Mouse (Mus musculus): ENCODE data around the gene Ywhah.

- TF ChIP-seq CTCF (IDR thresholded peaks at IDR 0.05; ENCODE audit: low read depth, low read length) (peak; percentile 43), POLR2A (IDR thresholded peaks at IDR 0.05; ENCODE audit: extremely low read depth, insufficient read depth, low read length) (no peak)
Observed at GRCm38 (mm10) chr5:33034100-33034499, 15.5 kb downstream of the Ywhah start.

All from liver, adult 2 months (tissue).